Comparison of ENCODE assay signal across 9 mouse cellular contexts in the genomic region with DNA sequence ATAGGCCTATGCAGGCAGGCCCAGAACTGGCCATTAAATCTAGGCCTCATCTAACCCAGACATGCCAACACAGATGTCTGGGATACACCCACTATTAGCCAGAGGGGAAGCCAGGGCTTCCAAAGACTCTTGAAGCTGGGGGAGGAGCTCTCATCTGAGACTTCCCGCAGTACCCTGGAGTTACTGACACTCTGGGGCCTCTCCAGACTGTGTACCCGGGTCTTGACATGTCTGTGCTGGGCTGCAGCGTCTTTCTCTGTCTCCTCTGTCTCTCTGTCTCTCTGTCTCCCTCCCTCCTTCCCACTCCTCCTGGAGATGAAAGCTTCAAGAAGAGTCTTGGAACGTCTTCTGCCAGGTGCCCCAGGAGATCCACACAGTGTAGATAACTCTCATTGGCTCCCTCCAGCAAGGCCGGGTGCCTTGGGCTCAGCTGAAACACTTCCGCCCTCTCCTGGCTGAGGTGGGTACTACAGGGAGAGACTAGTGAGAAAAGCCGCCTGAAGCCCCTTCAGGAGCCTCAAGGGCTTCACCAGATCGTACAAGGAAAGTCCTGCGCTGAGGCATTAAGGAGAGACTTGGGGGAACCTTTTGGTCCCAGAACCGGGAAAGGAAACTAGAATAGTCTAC. TPM values are rescaled to one million over a fixed set of nuclear protein-coding genes. Genes with fewer than 3 reads are reported as not detected.
A peak's percentile ranks its signal among the peaks of the same experiment; 100 is the strongest.
DNase-seq lines count a peak whose midpoint lies in the region; ATAC-seq lines count a peak whose summit lies in the region.
"Had no signal": no experiment of that assay in that cellular context is flagged by ENCODE, and none has a peak within 500 bp of the region (broad histone marks: within the 10 kb centered on the region; RNA-seq: fewer than 3 reads in every experiment).

No protein-coding gene starts in this region.

- peaks cover 10% of the 10 kb centered on the region for H3K4me1 ChIP-seq in forebrain, embryonic 15.5 days
- H3K4me1 ChIP-seq in hindbrain, embryonic 15.5 days (replicated peaks), result peaks cover 7% of the 10 kb centered on the region; the same call in 1 of the 2 replicates
- H3K4me1 ChIP-seq: neural tube, embryonic 12.5 days had no signal

- no peak overlapping the region for H3K9ac ChIP-seq in forebrain, embryonic 15.5 days (replicated peaks)
- H3K9ac ChIP-seq in hindbrain, embryonic 15.5 days, result no peak overlapping the region
- H3K9ac ChIP-seq: neural tube, embryonic 12.5 days had no signal

- H3K4me3 ChIP-seq in forebrain, embryonic 15.5 days, result no peak overlapping the region
- H3K4me3 ChIP-seq in hindbrain, embryonic 15.5 days, result no peak overlapping the region
- H3K4me3 ChIP-seq: neural tube, embryonic 12.5 days had no signal

- 24% methylated on average over 10 of the region's 10 CpGs for WGBS in forebrain, embryonic 15.5 days
- WGBS in hindbrain, embryonic 15.5 days, result 18% methylated on average over 10 of the region's 10 CpGs

- no peaks in the 10 kb centered on the region for H3K27me3 ChIP-seq in forebrain, embryonic 15.5 days
- H3K27me3 ChIP-seq in hindbrain, embryonic 15.5 days, result no peaks in the 10 kb centered on the region
- H3K27me3 ChIP-seq: neural tube, embryonic 12.5 days had no signal

- no peak overlapping the region for H3K27ac ChIP-seq in forebrain, embryonic 15.5 days (replicated peaks)
- no peak overlapping the region for H3K27ac ChIP-seq in hindbrain, embryonic 15.5 days (replicated peaks)
- H3K27ac ChIP-seq: neural tube, embryonic 12.5 days had no signal

- H3K9me3 ChIP-seq in forebrain, embryonic 15.5 days, result no peaks in the 10 kb centered on the region
- no peaks in the 10 kb centered on the region for H3K9me3 ChIP-seq in hindbrain, embryonic 15.5 days
- H3K9me3 ChIP-seq: neural tube, embryonic 12.5 days had no signal

- H3K36me3 ChIP-seq in forebrain, embryonic 15.5 days, result no peaks in the 10 kb centered on the region
- no peaks in the 10 kb centered on the region for H3K36me3 ChIP-seq in hindbrain, embryonic 15.5 days
- H3K36me3 ChIP-seq: neural tube, embryonic 12.5 days had no signal

- peak; percentile 76 for DNase-seq in NIH3T3 (ENCODE audit: low read depth)
- DNase-seq in c-Kit-positive CD71-positive TER-119-positive erythroid progenitor cells, embryonic 14.5 days (ENCODE audit: low spot score), result peak; percentile 52
- DNase-seq in left cerebral cortex, adult 18-20 months (ENCODE audit: low spot score in 2 of 2), result peak; percentile 79 to 93
- DNase-seq in right cerebral cortex, postnatal 4 days, result peak; percentile 98
- DNase-seq in urinary bladder, postnatal 4 days (ENCODE audit: low spot score in 2 of 2), result peak; percentile 61 to 88

- ATAC-seq in forebrain, embryonic 15.5 days (replicated peaks), result peak; percentile 65; the same call in 1 of the 2 replicates
- peak; percentile 61; the same call in 1 of the 2 replicates for ATAC-seq in hindbrain, embryonic 15.5 days (ENCODE audit: low FRiP score, low read depth)
- peak; percentile 71 for ATAC-seq in megakaryocyte progenitor cell, adult 5-6 weeks (replicated peaks; ENCODE audit: poor library complexity)

- H3K4me2 ChIP-seq in forebrain, embryonic 15.5 days (replicated peaks), result no peak overlapping the region
- H3K4me2 ChIP-seq in hindbrain, embryonic 15.5 days, result no peak overlapping the region
- H3K4me2 ChIP-seq: neural tube, embryonic 12.5 days had no signal

RNA-seq across cellular contexts. Expression of gene Slco4a1, which starts 23.9 kb away (rescaled TPM):
- 1.2 and 1.4 TPM in 2 replicates for polyA plus RNA-seq in forebrain, embryonic 15.5 days (2015; fragmentation: Nextera tagmentation; extraction: Ambion mirVana)
- 1.9 and 2.2 TPM in 2 replicates for polyA plus RNA-seq in hindbrain, embryonic 15.5 days (2015; fragmentation: Nextera tagmentation; extraction: Ambion mirVana)
- 1 to 10 TPM; 1.7 to 2.4 TPM for total RNA-seq in left cerebral cortex, adult 18-20 months (2021)
- 25.0 and 26.8 TPM in 2 replicates for total RNA-seq in megakaryocyte progenitor cell, adult 5-6 weeks (2015)
- 12.2 and 13.7 TPM in 2 replicates for total RNA-seq in megakaryocyte progenitor cell, adult 5-6 weeks (2017)
